Mouse (Mus musculus): ENCODE measurements around the gene Bcam. TPM values are rescaled to one million over a fixed set of nuclear protein-coding genes. Genes with fewer than 3 reads are reported as not detected.

The Bcam gene
- total and polyA plus RNA-seq, 3 experiments = 3.0 to 10.9 (median 4.8) TPM

DNA sequence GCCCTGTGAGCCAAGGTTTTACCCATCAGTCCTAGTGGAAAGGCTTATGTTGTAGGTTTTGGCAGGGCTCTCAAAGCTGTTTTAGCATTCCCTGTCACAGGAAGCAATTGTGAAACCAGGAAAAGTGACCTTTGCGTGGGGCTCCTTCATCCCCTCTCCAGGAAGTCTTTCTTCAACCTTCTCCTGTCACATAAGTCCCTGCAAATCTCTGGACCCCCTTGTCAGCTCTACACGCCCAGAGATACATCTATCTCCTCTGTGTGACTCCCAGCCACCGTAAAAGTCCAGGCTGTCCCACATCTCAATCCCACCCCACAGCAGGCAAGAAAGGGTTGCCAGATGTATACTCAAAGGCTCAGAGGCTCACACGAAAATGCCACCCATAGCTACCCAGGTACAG is 866 bp upstream of the Bcam start:
- TF ChIP-seq POLR2A (IDR thresholded peaks at IDR 0.05; ENCODE audit: low read depth, low read length) = no peak
- TF ChIP-seq JUN (IDR thresholded peaks at IDR 0.05; ENCODE audit: insufficient read depth, low read depth, low read length) = no peak
- TF ChIP-seq CHD1 (IDR thresholded peaks at IDR 0.05; ENCODE audit: low read depth, low read length) = no peak
- no peak for TF ChIP-seq ZC3H11A (IDR thresholded peaks at IDR 0.05; ENCODE audit: low read depth, low read length)
- no peak for TF ChIP-seq TCF12 (IDR thresholded peaks at IDR 0.05; ENCODE audit: low read depth, low read length)
- TF ChIP-seq MAFK (IDR thresholded peaks at IDR 0.05; ENCODE audit: insufficient replicate concordance, low read length) = no peak
- no peak for TF ChIP-seq PAX5 (IDR thresholded peaks at IDR 0.05; ENCODE audit: low read length)
- TF ChIP-seq JUND (conservative IDR thresholded peaks at IDR 0.05; ENCODE audit: low read depth, low read length) = no peak
- no peak for TF ChIP-seq E2F4 (IDR thresholded peaks at IDR 0.05; ENCODE audit: insufficient replicate concordance, low read depth, low read length)
- TF ChIP-seq EP300 (IDR thresholded peaks at IDR 0.05; ENCODE audit: low read length) = no peak
- no peak for TF ChIP-seq RCOR1 (conservative IDR thresholded peaks at IDR 0.05; ENCODE audit: low read depth, low read length)
- no peaks in the 10 kb centered on the region for H3K36me3 ChIP-seq (replicated peaks in 1 of 2; ENCODE audit: control insufficient read depth in 1 of 2, insufficient read depth in 1 of 2, low read length in 1 of 2)
- peaks cover 54% of the 10 kb centered on the region for H3K27me3 ChIP-seq (replicated peaks)
- H3K9me3 ChIP-seq (replicated peaks; ENCODE audit: low read length) = peaks cover 4% of the 10 kb centered on the region
- dilution Hi-C loops (cut with MboI; ENCODE audit: extremely low pct_ligation_motif_present, extremely low pct_unique_long_range_greater_than_20kb, low sequenced_read_pairs) = no loop called here
- H3K4me2 ChIP-seq (ENCODE audit: insufficient read depth, low read depth, poor library complexity, severe bottlenecking) = no peak overlapping the region
- no peaks in the 10 kb centered on the region for H3K79me2 ChIP-seq (replicated peaks; ENCODE audit: control insufficient read depth, extremely low read depth, insufficient read depth, poor library complexity, severe bottlenecking)
- no peak for DNase-seq (ENCODE audit: extremely low read depth)
- H3K4me1 ChIP-seq (ENCODE audit: control insufficient read depth in 1 of 2, insufficient read depth in 2 of 2) = peaks cover 4 to 17% of the 10 kb centered on the region in 2 experiments; a peak in 3 of 4 replicates
- no peak overlapping the region for H3K9ac ChIP-seq (ENCODE audit: insufficient read depth, low read depth)
- no peak overlapping the region for H3K27ac ChIP-seq (ENCODE audit: insufficient read depth, low read depth)
- in situ Hi-C loops (cut with MboI; ENCODE audit: low pct_ligation_motif_present, low pct_unique_long_range_greater_than_20kb, low sequenced_read_pairs) = no loop called here
- no peak overlapping the region for H3K4me3 ChIP-seq (replicated peaks in 1 of 3; ENCODE audit: low read depth in 2 of 3, low read length in 2 of 3, poor library complexity in 1 of 3)

DNA sequence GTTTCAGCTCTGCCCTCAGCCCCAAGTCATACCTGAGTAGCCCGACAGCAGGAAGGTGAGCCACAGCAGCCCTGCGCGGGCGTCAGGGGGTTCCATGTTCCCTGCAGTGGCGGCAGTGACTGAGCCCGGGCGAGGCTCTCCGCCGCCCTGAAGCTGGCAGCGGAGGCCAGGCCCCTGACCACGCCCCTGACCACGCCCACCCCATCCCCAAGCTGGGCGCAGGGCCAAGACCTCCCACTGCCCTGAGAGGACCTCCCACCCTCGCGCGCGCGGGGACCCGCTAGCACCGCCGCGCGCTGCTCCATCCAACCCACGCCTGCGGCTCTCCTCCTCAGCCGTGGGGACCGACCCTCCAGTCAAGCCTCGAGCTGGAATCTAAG is 451 bp downstream of the Bcam start:
- H3K27me3 ChIP-seq (replicated peaks) = peaks cover 56% of the 10 kb centered on the region
- peak overlapping the region; percentile 52 for H3K9ac ChIP-seq (ENCODE audit: insufficient read depth, low read depth)
- H3K4me2 ChIP-seq (ENCODE audit: insufficient read depth, low read depth, poor library complexity, severe bottlenecking) = peak overlapping the region; percentile 72
- in situ Hi-C loops (cut with MboI; ENCODE audit: low pct_ligation_motif_present, low pct_unique_long_range_greater_than_20kb, low sequenced_read_pairs) = no loop called here
- H3K4me1 ChIP-seq (ENCODE audit: control insufficient read depth in 1 of 2, insufficient read depth in 2 of 2) = peaks cover 4 to 17% of the 10 kb centered on the region in 2 experiments; a peak in 3 of 4 replicates
- peak; percentile 49 for DNase-seq (ENCODE audit: extremely low read depth)
- H3K27ac ChIP-seq (ENCODE audit: insufficient read depth, low read depth) = no peak overlapping the region
- TF ChIP-seq POLR2A (IDR thresholded peaks at IDR 0.05; ENCODE audit: low read depth, low read length) = peak; percentile 72
- no peak for TF ChIP-seq E2F4 (IDR thresholded peaks at IDR 0.05; ENCODE audit: insufficient replicate concordance, low read depth, low read length)
- TF ChIP-seq JUN (IDR thresholded peaks at IDR 0.05; ENCODE audit: insufficient read depth, low read depth, low read length) = no peak
- 0 out of 2 replicates have a peak, but pooled peaks have one; percentile 53 for TF ChIP-seq ZMIZ1 (IDR thresholded peaks at IDR 0.05; ENCODE audit: low read depth, low read length)
- peak; percentile 50 for TF ChIP-seq NELFE (IDR thresholded peaks at IDR 0.05; ENCODE audit: low read depth, low read length)
- peak; percentile 49; the same call in 1 of the 2 replicates for TF ChIP-seq TCF12 (IDR thresholded peaks at IDR 0.05; ENCODE audit: low read depth, low read length)
- H3K4me3 ChIP-seq (replicated peaks in 1 of 3; ENCODE audit: low read depth in 2 of 3, low read length in 2 of 3, poor library complexity in 1 of 3) = peak overlapping the region; percentile 43 to 55 (median 51)
- no peaks in the 10 kb centered on the region for H3K36me3 ChIP-seq (replicated peaks in 1 of 2; ENCODE audit: control insufficient read depth in 1 of 2, insufficient read depth in 1 of 2, low read length in 1 of 2)
- no peaks in the 10 kb centered on the region for H3K9me3 ChIP-seq (replicated peaks; ENCODE audit: low read length)
- dilution Hi-C loops (cut with MboI; ENCODE audit: extremely low pct_ligation_motif_present, extremely low pct_unique_long_range_greater_than_20kb, low sequenced_read_pairs) = no loop called here
- no peaks in the 10 kb centered on the region for H3K79me2 ChIP-seq (replicated peaks; ENCODE audit: control insufficient read depth, extremely low read depth, insufficient read depth, poor library complexity, severe bottlenecking)

All from CH12.LX (cell line).